Mouse (Mus musculus): ENCODE results near the gene Olfr1025-ps1. TPM values are rescaled to one million over a fixed set of nuclear protein-coding genes. Genes with fewer than 3 reads are reported as not detected.

Olfr1025-ps1 gene
- not detected for polyA plus RNA-seq (2017; shearing (Covaris generic))

GRCm38 (mm10) chr2:85914893-85915292, at the start of gene Olfr1025-ps1:
Gene Olfr1025-ps1 (plus strand): TSS chr2:85915193.

GRCm38 (mm10) chr2:85868294-85868693, 46.7 kb upstream of the Olfr1025-ps1 start, which contains the start of gene Olfr1022:
Gene Olfr1022 (plus strand): TSS chr2:85868594.

GRCm38 (mm10) chr2:85885340-85885739, 29.7 kb upstream of the Olfr1025-ps1 start, which contains the start of gene Olfr1023:
Gene Olfr1023 (plus strand): TSS chr2:85885640.

GRCm38 (mm10) chr2:85904952-85905351, 10.0 kb upstream of the Olfr1025-ps1 start, which contains the start of gene Olfr1024:
Gene Olfr1024 (minus strand): TSS chr2:85905052.

GRCm38 (mm10) chr2:85921258-85921657, 6.3 kb downstream of the Olfr1025-ps1 start, which contains the start of gene Olfr1026:
Gene Olfr1026 (plus strand): TSS chr2:85921558.

GRCm38 (mm10) chr2:85950137-85950536, 35.1 kb downstream of the Olfr1025-ps1 start, which contains the start of gene Olfr1028:
Gene Olfr1028 (plus strand): TSS chr2:85950437.

Other genes with a start within 250 kb of the Olfr1025-ps1 start
- not detected for gene Olfr1006, start 236.4 kb upstream of the Olfr1025-ps1 start, polyA plus RNA-seq (2017; shearing (Covaris generic))
- not detected for gene Olfr1008, start 225.8 kb upstream of the Olfr1025-ps1 start, polyA plus RNA-seq (2017; shearing (Covaris generic))
- not detected for gene Olfr1009, start 199.8 kb upstream of the Olfr1025-ps1 start, polyA plus RNA-seq (2017; shearing (Covaris generic))
- gene Olfr1012, start 152.4 kb upstream of the Olfr1025-ps1 start, polyA plus RNA-seq (2017; shearing (Covaris generic)), result not detected
- gene Olfr1013, start 148.1 kb upstream of the Olfr1025-ps1 start, polyA plus RNA-seq (2017; shearing (Covaris generic)), result not detected
- not detected for gene Olfr1014, start 142.5 kb upstream of the Olfr1025-ps1 start, polyA plus RNA-seq (2017; shearing (Covaris generic))
- not detected for gene Olfr1015, start 133.2 kb upstream of the Olfr1025-ps1 start, polyA plus RNA-seq (2017; shearing (Covaris generic))
- not detected for gene Olfr1016, start 112.6 kb upstream of the Olfr1025-ps1 start, polyA plus RNA-seq (2017; shearing (Covaris generic))
- not detected for gene Olfr1018, start 96.7 kb upstream of the Olfr1025-ps1 start, polyA plus RNA-seq (2017; shearing (Covaris generic))
- gene Olfr1019, start 69.7 kb upstream of the Olfr1025-ps1 start, polyA plus RNA-seq (2017; shearing (Covaris generic)), result not detected
- not detected for gene Olfr1020, start 68.2 kb upstream of the Olfr1025-ps1 start, polyA plus RNA-seq (2017; shearing (Covaris generic))
- gene Olfr1022, start 46.6 kb upstream of the Olfr1025-ps1 start, polyA plus RNA-seq (2017; shearing (Covaris generic)), result not detected
- gene Olfr1023, start 29.6 kb upstream of the Olfr1025-ps1 start, polyA plus RNA-seq (2017; shearing (Covaris generic)), result not detected
- gene Olfr1024, start 10.1 kb upstream of the Olfr1025-ps1 start, polyA plus RNA-seq (2017; shearing (Covaris generic)), result not detected
- gene Olfr1026, start 6.4 kb downstream of the Olfr1025-ps1 start, polyA plus RNA-seq (2017; shearing (Covaris generic)), result not detected
- not detected for gene Olfr1028, start 35.2 kb downstream of the Olfr1025-ps1 start, polyA plus RNA-seq (2017; shearing (Covaris generic))
- not detected for gene Olfr1029, start 58.7 kb downstream of the Olfr1025-ps1 start, polyA plus RNA-seq (2017; shearing (Covaris generic))
- gene Olfr1030, start 64.1 kb downstream of the Olfr1025-ps1 start, polyA plus RNA-seq (2017; shearing (Covaris generic)), result not detected
- gene Olfr1031, start 75.1 kb downstream of the Olfr1025-ps1 start, polyA plus RNA-seq (2017; shearing (Covaris generic)), result not detected
- not detected for gene Olfr1032, start 90.3 kb downstream of the Olfr1025-ps1 start, polyA plus RNA-seq (2017; shearing (Covaris generic))
- not detected for gene Olfr1033, start 105.4 kb downstream of the Olfr1025-ps1 start, polyA plus RNA-seq (2017; shearing (Covaris generic))
- gene Olfr1034, start 130.7 kb downstream of the Olfr1025-ps1 start, polyA plus RNA-seq (2017; shearing (Covaris generic)), result not detected
- not detected for gene Olfr1036, start 158.8 kb downstream of the Olfr1025-ps1 start, polyA plus RNA-seq (2017; shearing (Covaris generic))
- not detected for gene Olfr1037, start 172.2 kb downstream of the Olfr1025-ps1 start, polyA plus RNA-seq (2017; shearing (Covaris generic))
- gene Olfr1039, start 220.7 kb downstream of the Olfr1025-ps1 start, polyA plus RNA-seq (2017; shearing (Covaris generic)), result not detected
- not detected for gene Olfr1040, start 231.5 kb downstream of the Olfr1025-ps1 start, polyA plus RNA-seq (2017; shearing (Covaris generic))
- gene Olfr1042, start 246.6 kb downstream of the Olfr1025-ps1 start, polyA plus RNA-seq (2017; shearing (Covaris generic)), result not detected

Measured in inflammation-experienced regulatory T-cells, adult 16 weeks (primary cell).